Mouse (Mus musculus): Measurements from ENCODE around the gene Mybph. TPM values are rescaled to one million over a fixed set of nuclear protein-coding genes. Genes with fewer than 3 reads are reported as not detected.

Mybph gene
- polyA plus RNA-seq, 1 experiment: 7.7 TPM

DNA sequence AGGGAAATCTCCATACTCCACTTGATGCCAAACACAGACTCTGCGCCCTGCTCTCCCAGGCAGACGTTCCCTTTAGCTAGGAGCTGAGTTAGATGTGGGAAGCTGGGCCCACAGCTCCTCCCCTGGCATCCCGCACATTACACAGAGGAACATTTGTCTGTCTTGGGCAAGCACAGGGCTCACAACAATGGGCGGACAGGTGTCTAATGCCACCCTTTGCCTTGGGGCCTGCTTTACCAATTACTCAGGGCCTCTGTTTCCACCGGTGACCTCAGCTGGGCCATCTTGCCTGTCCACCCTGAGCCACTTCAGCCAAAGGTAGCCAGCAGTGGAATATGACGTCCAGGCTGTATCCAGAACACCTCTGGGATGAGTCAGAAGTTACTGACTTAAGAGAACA lies 31.8 kb upstream of the Mybph start:
- no peak for TF ChIP-seq POLR2A (IDR thresholded peaks at IDR 0.05; ENCODE audit: borderline replicate concordance, extremely low read depth, low read depth, low read length)
- TF ChIP-seq CTCF (IDR thresholded peaks at IDR 0.05; ENCODE audit: insufficient read depth, low read length): no peak
- 79% methylated on average over 6 of the region's 6 CpGs for WGBS
- no peak overlapping the region for H3K4me3 ChIP-seq (replicated peaks; ENCODE audit: extremely low read depth, low read depth, low read length)
- no peaks in the 10 kb centered on the region for H3K4me1 ChIP-seq (ENCODE audit: control insufficient read depth, insufficient read depth, low read length)
- DNase-seq: no peak

DNA sequence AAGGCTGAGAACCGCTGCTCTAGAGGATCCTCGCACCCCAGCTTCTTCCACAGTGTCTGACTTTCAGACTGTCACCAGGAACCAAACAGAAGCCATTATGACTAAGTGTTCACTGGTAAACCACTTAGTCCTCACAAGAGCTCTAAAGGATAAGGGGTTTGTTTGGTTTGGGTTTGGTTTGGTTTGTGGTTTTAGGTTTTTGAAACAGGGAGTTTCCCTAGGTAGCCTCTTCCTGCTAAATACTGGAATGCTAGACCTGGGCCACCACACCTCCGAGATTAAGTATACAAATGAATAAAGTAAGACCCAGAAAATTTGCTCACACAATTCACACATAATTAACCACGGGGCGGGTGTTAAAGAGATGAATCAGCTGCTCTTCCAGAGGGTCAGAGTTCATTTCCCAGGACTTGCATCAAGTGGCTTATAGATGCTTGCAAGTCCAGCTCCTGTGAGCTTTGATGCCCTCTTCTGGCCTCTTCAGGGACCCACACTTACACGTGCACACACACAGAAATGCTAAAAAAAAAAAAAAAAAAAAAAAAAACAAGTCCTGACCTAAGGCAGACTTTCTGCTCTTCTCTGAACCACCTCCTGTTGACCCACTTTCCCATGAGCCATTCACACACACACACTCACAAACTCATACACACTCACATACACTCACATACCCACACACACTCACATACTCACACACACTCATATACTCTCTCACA lies 30.6 kb upstream of the Mybph start:
- 54% methylated on average over 6 of the region's 6 CpGs for WGBS
- Histone ChIP-seq H3K4me3 (replicated peaks; ENCODE audit: extremely low read depth, low read depth, low read length) (no peak overlapping the region), H3K4me1 (ENCODE audit: control insufficient read depth, insufficient read depth, low read length) (no peaks in the 10 kb centered on the region)
- no peak for DNase-seq
- TF ChIP-seq POLR2A (IDR thresholded peaks at IDR 0.05; ENCODE audit: borderline replicate concordance, extremely low read depth, low read depth, low read length) (no peak), CTCF (IDR thresholded peaks at IDR 0.05; ENCODE audit: insufficient read depth, low read length) (no peak)

DNA sequence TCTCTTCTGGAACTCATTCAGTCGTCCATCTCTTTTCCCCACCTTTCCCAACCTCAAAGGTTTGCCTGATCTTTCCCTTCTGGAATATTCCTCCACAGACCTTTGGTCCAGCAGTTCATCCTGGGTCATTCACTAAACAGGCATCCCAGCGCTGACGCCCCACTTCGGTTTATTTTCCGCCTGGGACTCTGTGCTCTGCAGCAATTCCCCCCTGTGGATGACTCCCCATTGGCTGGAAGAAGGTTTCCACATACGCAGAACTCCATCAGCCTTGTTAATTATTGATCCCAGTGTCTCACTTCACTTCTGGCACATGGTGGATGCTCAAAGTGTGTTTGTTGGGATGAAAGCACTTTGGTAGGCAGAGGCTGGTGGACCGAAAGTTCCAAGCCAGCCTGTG lies 29.8 kb upstream of the Mybph start:
- TF ChIP-seq CTCF (IDR thresholded peaks at IDR 0.05; ENCODE audit: insufficient read depth, low read length) (no peak), POLR2A (IDR thresholded peaks at IDR 0.05; ENCODE audit: borderline replicate concordance, extremely low read depth, low read depth, low read length) (no peak)
- Histone ChIP-seq H3K4me1 (ENCODE audit: control insufficient read depth, insufficient read depth, low read length) (no peaks in the 10 kb centered on the region), H3K4me3 (replicated peaks; ENCODE audit: extremely low read depth, low read depth, low read length) (no peak overlapping the region)
- no peak for DNase-seq
- 80% methylated on average over 7 of the region's 7 CpGs for WGBS

DNA sequence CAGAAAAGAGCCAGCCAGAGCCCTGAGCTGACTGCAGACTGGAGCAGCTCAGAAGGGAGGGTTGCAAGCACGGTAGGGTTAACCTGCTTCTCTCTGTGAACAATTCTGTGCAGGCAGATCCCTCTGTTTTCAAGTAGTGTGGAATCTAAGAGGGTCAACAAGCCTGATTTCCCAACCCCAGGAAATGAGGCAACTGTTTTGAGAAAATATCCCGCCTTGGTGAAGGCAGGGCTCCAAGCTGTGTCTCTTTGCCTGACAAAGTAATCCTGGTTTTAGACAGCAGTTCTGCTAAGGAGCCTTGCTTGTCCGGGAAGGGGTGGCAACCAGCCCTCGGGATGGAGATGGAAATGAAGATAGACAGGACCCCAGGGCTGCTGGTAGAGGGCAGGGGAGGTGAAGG lies 28.8 kb upstream of the Mybph start:
- H3K4me3 ChIP-seq (replicated peaks; ENCODE audit: extremely low read depth, low read depth, low read length): no peak overlapping the region
- DNase-seq: peak; percentile 66
- TF ChIP-seq CTCF (IDR thresholded peaks at IDR 0.05; ENCODE audit: insufficient read depth, low read length): no peak
- peak; percentile 38; the same call in 1 of the 2 replicates for TF ChIP-seq POLR2A (IDR thresholded peaks at IDR 0.05; ENCODE audit: borderline replicate concordance, extremely low read depth, low read depth, low read length)
- no peaks in the 10 kb centered on the region for H3K4me1 ChIP-seq (ENCODE audit: control insufficient read depth, insufficient read depth, low read length)
- 43% methylated on average over 4 of the region's 4 CpGs for WGBS

DNA sequence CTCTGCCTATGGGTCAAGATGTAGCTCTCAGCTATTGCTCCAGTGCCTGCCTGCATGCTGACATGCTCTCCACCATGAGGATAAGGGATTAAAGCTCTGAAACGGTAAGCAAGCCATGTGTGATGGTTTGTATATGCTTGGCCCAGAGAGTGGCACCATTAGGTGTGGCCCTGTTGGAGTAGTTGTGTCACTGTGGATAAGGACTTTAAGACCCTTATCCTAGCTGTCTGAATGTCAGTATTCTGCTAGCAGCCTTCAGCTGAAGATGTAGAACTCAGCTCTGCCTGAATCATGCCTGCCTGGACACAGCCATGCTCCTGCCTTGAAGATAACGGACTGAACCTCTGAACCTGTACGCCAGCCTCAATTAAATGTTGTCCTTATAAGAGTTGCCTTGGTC lies 26.7 kb upstream of the Mybph start:
- DNase-seq: no peak
- no peak for TF ChIP-seq POLR2A (IDR thresholded peaks at IDR 0.05; ENCODE audit: borderline replicate concordance, extremely low read depth, low read depth, low read length)
- no peak for TF ChIP-seq CTCF (IDR thresholded peaks at IDR 0.05; ENCODE audit: insufficient read depth, low read length)
- no peak overlapping the region for H3K4me3 ChIP-seq (replicated peaks; ENCODE audit: extremely low read depth, low read depth, low read length)
- 91% methylated on average over 3 of the region's 3 CpGs for WGBS
- no peaks in the 10 kb centered on the region for H3K4me1 ChIP-seq (ENCODE audit: control insufficient read depth, insufficient read depth, low read length)

DNA sequence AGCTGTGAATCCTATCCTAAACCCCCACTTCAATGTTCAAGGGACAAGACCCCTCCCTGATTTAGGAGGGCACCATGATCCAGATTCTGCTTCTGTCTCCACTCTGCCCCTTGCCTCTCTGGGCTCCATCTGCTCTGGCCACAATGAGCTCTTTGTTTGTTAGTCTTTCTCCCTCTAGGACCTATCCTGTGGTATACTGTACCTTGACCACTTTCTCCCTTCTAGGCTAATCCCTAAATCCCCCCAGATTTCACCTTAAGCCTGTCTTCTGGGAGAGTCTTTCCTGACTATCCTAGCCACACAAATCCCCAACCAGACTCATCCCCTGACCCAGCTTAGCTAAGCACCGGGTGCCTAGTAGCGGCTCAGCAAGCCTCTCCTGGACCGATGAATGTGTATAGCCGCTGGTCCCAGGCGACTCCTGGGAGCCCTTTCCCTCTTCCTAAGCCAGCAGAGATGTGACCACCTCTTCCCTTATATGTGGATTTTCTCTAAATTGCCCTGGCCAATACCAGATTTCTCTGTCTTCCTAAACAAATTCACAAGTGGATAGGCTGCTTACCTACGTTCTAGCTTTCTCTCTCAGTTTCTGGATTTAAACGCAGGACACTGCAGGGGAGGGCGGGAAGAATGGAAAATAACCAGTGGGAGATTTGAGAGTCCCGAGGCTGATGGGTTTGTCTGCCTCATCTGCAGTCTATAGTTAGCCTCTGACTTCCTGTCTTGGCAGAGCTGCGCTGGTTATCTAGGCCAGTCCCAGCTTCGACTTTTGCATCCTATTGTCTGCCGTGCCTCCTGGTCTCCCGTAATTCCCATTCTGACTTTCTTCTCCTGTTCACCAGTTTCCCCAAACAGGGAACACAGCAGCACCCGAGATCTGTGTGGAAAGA lies 25.6 kb upstream of the Mybph start:
- TF ChIP-seq POLR2A (IDR thresholded peaks at IDR 0.05; ENCODE audit: borderline replicate concordance, extremely low read depth, low read depth, low read length): no peak
- no peak for TF ChIP-seq CTCF (IDR thresholded peaks at IDR 0.05; ENCODE audit: insufficient read depth, low read length)
- 47% methylated on average over 14 of the region's 14 CpGs for WGBS
- DNase-seq: no peak
- Histone ChIP-seq H3K4me1 (ENCODE audit: control insufficient read depth, insufficient read depth, low read length) (no peaks in the 10 kb centered on the region), H3K4me3 (replicated peaks; ENCODE audit: extremely low read depth, low read depth, low read length) (no peak overlapping the region)

DNA sequence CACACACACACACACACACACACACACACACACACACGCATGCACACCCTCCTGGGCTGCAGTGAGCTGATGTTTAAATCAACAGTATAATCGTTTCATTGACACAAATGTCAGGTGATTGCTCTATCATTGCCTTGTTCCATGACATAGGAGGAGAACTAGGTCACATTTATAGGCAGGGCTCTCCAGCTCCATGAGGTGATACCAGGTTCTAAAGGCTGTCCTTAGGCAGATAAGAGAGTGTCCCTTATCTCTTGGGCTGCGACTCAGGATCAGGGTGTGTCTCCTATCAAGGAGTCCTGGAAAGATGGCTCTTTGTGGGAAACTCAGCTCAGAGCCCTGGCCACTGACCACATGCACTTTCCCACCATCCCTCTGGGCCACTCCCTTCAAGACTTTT lies 24.7 kb upstream of the Mybph start:
- TF ChIP-seq CTCF (IDR thresholded peaks at IDR 0.05; ENCODE audit: insufficient read depth, low read length): no peak
- TF ChIP-seq POLR2A (IDR thresholded peaks at IDR 0.05; ENCODE audit: borderline replicate concordance, extremely low read depth, low read depth, low read length): no peak
- Histone ChIP-seq H3K4me1 (ENCODE audit: control insufficient read depth, insufficient read depth, low read length) (no peaks in the 10 kb centered on the region), H3K4me3 (replicated peaks; ENCODE audit: extremely low read depth, low read depth, low read length) (no peak overlapping the region)
- 75% methylated on average over 3 of the region's 3 CpGs for WGBS
- DNase-seq: no peak

DNA sequence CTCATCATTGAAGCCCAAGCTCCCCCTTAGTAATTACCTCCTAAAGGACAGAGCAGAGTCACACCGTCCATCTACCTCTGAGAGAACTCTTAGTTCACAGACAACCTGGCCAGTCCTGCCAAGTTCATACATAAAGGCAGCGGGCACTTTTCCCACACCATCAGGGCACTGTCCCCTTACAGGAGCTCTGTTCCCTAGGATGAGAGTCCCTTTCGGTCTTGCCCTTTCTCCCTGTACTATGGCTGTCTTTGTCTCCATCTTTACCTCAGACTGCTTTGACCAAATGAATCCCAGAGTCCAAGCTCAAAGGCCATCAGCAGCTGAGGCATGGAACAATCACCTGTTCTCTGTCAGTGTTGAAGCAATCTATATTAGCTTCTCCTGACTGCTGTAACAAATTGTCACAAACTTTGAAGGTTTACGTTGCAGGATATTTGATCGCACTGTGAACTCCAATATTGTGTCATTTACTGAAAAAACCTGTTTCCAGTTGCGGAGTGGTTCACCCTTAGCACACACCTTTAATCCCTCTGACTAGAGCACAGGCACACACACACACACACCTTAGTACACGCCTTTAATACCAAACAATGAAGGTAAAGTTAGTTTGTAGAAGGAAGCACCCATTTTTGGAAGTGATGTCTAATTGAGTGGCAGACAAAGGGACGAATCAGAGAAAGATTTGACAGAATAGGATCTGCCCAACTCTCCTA lies 24.1 kb upstream of the Mybph start:
- 89% methylated on average over 8 of the region's 8 CpGs for WGBS
- TF ChIP-seq CTCF (IDR thresholded peaks at IDR 0.05; ENCODE audit: insufficient read depth, low read length) (no peak), POLR2A (IDR thresholded peaks at IDR 0.05; ENCODE audit: borderline replicate concordance, extremely low read depth, low read depth, low read length) (no peak)
- no peak for DNase-seq
- Histone ChIP-seq H3K4me1 (ENCODE audit: control insufficient read depth, insufficient read depth, low read length) (no peaks in the 10 kb centered on the region), H3K4me3 (replicated peaks; ENCODE audit: extremely low read depth, low read depth, low read length) (no peak overlapping the region)

DNA sequence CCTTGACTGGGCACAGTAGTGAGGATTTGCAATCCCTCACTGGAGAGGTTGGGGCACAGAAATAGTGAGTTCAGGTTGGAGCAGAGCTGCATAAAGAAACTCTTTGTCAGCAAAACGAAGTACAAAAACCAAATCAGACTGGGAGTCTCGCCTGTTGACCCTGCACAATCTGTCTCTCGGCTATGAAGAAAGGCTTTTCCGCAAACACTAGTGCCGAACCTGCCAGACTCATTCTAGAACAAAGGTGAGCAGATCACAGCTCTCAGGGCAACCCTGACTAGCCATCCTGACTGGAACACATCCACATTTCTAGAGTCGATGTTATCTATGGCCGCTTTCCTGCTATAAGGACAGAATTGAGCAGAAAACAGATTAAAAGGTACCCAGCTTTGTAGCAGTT lies 20.2 kb upstream of the Mybph start:
- no peak for DNase-seq
- Histone ChIP-seq H3K4me1 (ENCODE audit: control insufficient read depth, insufficient read depth, low read length) (no peaks in the 10 kb centered on the region), H3K4me3 (replicated peaks; ENCODE audit: extremely low read depth, low read depth, low read length) (no peak overlapping the region)
- 55% methylated on average over 7 of the region's 7 CpGs for WGBS
- no peak for TF ChIP-seq CTCF (IDR thresholded peaks at IDR 0.05; ENCODE audit: insufficient read depth, low read length)
- TF ChIP-seq POLR2A (IDR thresholded peaks at IDR 0.05; ENCODE audit: borderline replicate concordance, extremely low read depth, low read depth, low read length): no peak
